Mouse (Mus musculus) colon, adult 2 months (tissue): ENCODE data around the gene Rbm39. TPM values are rescaled to one million over a fixed set of nuclear protein-coding genes. Genes with fewer than 3 reads are reported as not detected.

Experiments
- polyA plus RNA-seq: library from polyadenylated mRNA; depleted of rRNA; stranded (reverse); fragments of >200 nt; gene quantifications from 2 replicates; pipeline ENCODE4 v1.2.3, GENCODE M21; 2012; rRNA removed

Gene Rbm39
- polyA plus RNA-seq, result 47.0 and 63.0 TPM in 2 replicates

GRCm38 (mm10) chr2:156180094-156180821, at the start of gene Rbm39:
Rbm39 (minus strand) TSS chr2:156180238.

GRCm38 (mm10) chr2:156196302-156197128, 16.5 kb upstream of the Rbm39 start, which contains the start of gene Phf20:
Phf20 (plus strand) TSS chr2:156196466.

GRCm38 (mm10) chr2:156143953-156144724, 35.9 kb downstream of the Rbm39 start, which contains the start of the genes Romo1 and Nfs1:
Romo1 (plus strand) TSS chr2:156144039.
Nfs1 (minus strand) TSS chr2:156144186.

GRCm38 (mm10) chr2:156126992-156127391, 53.0 kb downstream of the Rbm39 start, which contains the start of gene Gm28036:
Gm28036 (minus strand) TSS chr2:156127092.

GRCm38 (mm10) chr2:156111358-156112079, 68.5 kb downstream of the Rbm39 start, which contains the start of the genes Cpne1 and Rbm12:
Cpne1 (minus strand) TSS chr2:156111965.
Rbm12 (minus strand) TSS chr2:156111978.

Other genes with a start within 250 kb of the Rbm39 start
- gene Uqcc1, start 249.9 kb downstream of the Rbm39 start, polyA plus RNA-seq, result 19.4 and 21.9 TPM in 2 replicates
- gene Gm15557, start 239.5 kb downstream of the Rbm39 start, polyA plus RNA-seq, result not detected in 2 replicates
- 0.13 and 0.28 TPM in 2 replicates for gene Gdf5, start 234.9 kb downstream of the Rbm39 start, polyA plus RNA-seq
- 6.4 and 7.7 TPM in 2 replicates for gene Cep250, start 223.8 kb downstream of the Rbm39 start, polyA plus RNA-seq
- gene 6430550D23Rik, start 172.3 kb downstream of the Rbm39 start, polyA plus RNA-seq, result 1.5 and 2.0 TPM in 2 replicates
- 280 and 317 TPM in 2 replicates for gene Ergic3, start 172.2 kb downstream of the Rbm39 start, polyA plus RNA-seq
- gene Fer1l4, start 127.3 kb downstream of the Rbm39 start, polyA plus RNA-seq, result 2.9 and 3.4 TPM in 2 replicates
- gene Spag4, start 115.1 kb downstream of the Rbm39 start, polyA plus RNA-seq, result 0.80 and 0.83 TPM in 2 replicates
- gene Cpne1, start 68.3 kb downstream of the Rbm39 start, polyA plus RNA-seq, result 70.6 and 73.0 TPM in 2 replicates
- 4.8 and 11.4 TPM in 2 replicates for gene Rbm12, start 68.3 kb downstream of the Rbm39 start, polyA plus RNA-seq
- gene Gm28036, start 53.1 kb downstream of the Rbm39 start, polyA plus RNA-seq, result 1.4 and 2.5 TPM in 2 replicates
- gene Romo1, start 36.2 kb downstream of the Rbm39 start, polyA plus RNA-seq, result 244 and 288 TPM in 2 replicates
- gene Nfs1, start 36.1 kb downstream of the Rbm39 start, polyA plus RNA-seq, result 89.5 and 91.6 TPM in 2 replicates
- gene Phf20, start 16.2 kb upstream of the Rbm39 start, polyA plus RNA-seq, result 11.8 and 12.1 TPM in 2 replicates
- gene Cnbd2, start 132.1 kb upstream of the Rbm39 start, polyA plus RNA-seq, result 0.95 and 1.4 TPM in 2 replicates
- gene Scand1, start 132.5 kb upstream of the Rbm39 start, polyA plus RNA-seq, result 303 and 402 TPM in 2 replicates
- gene Epb41l1, start 240.7 kb upstream of the Rbm39 start, polyA plus RNA-seq, result 35.5 and 43.5 TPM in 2 replicates